Mouse (Mus musculus): ENCODE measurements at regions not wholly inside any gene's neighbourhood (a gene's known extent, or its start where the extent isn't known, plus 50 kb on each side); places are given as distances from the start of the nearest gene placed in this dataset.
A peak's percentile ranks its signal among the peaks of the same experiment; 100 is the strongest.

GRCm38 (mm10) chr13:63693636-63694035 lies 120.2 kb upstream of the Ptch1 start:
- H3K4me1 ChIP-seq (ENCODE audit: control insufficient read depth, insufficient read depth, low read length): no peaks in the 10 kb centered on the region; the same call in 1 of the 2 replicates
- no peak overlapping the region for H3K4me3 ChIP-seq (replicated peaks; ENCODE audit: extremely low read depth, low read depth, low read length)
- TF ChIP-seq POLR2A (IDR thresholded peaks at IDR 0.05; ENCODE audit: borderline replicate concordance, extremely low read depth, low read depth, low read length) (no peak), CTCF (IDR thresholded peaks at IDR 0.05; ENCODE audit: insufficient read depth, low read length) (no peak)
- no peak for DNase-seq
- WGBS: 80% methylated on average over 5 of the region's 5 CpGs

DNA sequence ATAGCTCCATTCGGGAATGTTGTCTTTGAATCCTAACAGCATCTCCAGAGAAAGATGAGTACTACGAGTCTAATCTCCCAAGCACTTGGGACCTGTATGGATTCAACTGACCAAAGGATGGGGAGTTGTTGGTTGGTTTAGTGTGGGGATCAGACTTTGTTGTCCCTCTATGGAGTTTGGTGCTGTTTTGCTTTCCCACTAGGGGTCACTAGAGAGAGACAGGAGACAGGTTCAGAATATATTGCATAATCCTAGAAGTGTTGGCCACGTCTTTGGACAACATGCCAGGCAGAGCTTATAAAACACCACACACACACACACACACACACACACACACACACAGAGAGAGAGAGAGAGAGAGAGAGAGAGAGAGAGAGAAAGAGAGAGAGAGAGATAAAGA lies 118.6 kb upstream of the Ercc6l2 start:
- no peak for TF ChIP-seq CTCF (IDR thresholded peaks at IDR 0.05; ENCODE audit: insufficient read depth, low read length)
- TF ChIP-seq POLR2A (IDR thresholded peaks at IDR 0.05; ENCODE audit: borderline replicate concordance, extremely low read depth, low read depth, low read length): no peak
- no peaks in the 10 kb centered on the region for H3K4me1 ChIP-seq (ENCODE audit: control insufficient read depth, insufficient read depth, low read length)
- 44% methylated on average over 3 of the region's 3 CpGs for WGBS
- H3K4me3 ChIP-seq (replicated peaks; ENCODE audit: extremely low read depth, low read depth, low read length): no peak overlapping the region
- no peak for DNase-seq

- no peak overlapping the region for H3K4me3 ChIP-seq (replicated peaks; ENCODE audit: extremely low read depth, low read depth, low read length)
- TF ChIP-seq CTCF (IDR thresholded peaks at IDR 0.05; ENCODE audit: insufficient read depth, low read length): no peak
- TF ChIP-seq POLR2A (IDR thresholded peaks at IDR 0.05; ENCODE audit: borderline replicate concordance, extremely low read depth, low read depth, low read length): no peak
- no peak for DNase-seq
- no peaks in the 10 kb centered on the region for H3K4me1 ChIP-seq (ENCODE audit: control insufficient read depth, insufficient read depth, low read length)
- 43% methylated on average over 2 of the region's 2 CpGs for WGBS
Observed at GRCm38 (mm10) chr13:63699624-63700023, 115.4 kb upstream of the Ercc6l2 start.

DNA sequence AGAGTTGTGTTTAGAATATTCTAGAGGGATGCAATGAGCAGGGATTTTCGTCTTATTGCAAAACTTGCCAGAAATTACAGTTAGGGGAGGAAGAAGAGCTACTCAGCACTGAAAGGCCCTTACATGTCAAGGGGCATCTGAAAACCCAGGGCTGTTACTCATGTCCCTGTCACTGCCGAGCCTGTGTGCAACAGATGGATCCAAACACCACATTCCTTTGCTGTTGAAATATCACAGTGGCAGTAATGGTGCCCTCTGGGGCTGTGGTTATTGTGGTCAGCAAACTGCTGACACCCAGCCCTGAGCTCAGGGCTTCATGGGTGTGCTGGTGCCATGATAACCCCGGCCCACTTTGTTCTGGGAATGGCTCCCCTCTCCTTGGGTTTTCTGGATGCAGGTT lies 114.3 kb upstream of the Ercc6l2 start:
- 52% methylated on average over 3 of the region's 3 CpGs for WGBS
- no peak for DNase-seq
- TF ChIP-seq CTCF (IDR thresholded peaks at IDR 0.05; ENCODE audit: insufficient read depth, low read length): no peak
- TF ChIP-seq POLR2A (IDR thresholded peaks at IDR 0.05; ENCODE audit: borderline replicate concordance, extremely low read depth, low read depth, low read length): no peak
- Histone ChIP-seq H3K4me1 (ENCODE audit: control insufficient read depth, insufficient read depth, low read length) (no peaks in the 10 kb centered on the region), H3K4me3 (replicated peaks; ENCODE audit: extremely low read depth, low read depth, low read length) (no peak overlapping the region)

DNA sequence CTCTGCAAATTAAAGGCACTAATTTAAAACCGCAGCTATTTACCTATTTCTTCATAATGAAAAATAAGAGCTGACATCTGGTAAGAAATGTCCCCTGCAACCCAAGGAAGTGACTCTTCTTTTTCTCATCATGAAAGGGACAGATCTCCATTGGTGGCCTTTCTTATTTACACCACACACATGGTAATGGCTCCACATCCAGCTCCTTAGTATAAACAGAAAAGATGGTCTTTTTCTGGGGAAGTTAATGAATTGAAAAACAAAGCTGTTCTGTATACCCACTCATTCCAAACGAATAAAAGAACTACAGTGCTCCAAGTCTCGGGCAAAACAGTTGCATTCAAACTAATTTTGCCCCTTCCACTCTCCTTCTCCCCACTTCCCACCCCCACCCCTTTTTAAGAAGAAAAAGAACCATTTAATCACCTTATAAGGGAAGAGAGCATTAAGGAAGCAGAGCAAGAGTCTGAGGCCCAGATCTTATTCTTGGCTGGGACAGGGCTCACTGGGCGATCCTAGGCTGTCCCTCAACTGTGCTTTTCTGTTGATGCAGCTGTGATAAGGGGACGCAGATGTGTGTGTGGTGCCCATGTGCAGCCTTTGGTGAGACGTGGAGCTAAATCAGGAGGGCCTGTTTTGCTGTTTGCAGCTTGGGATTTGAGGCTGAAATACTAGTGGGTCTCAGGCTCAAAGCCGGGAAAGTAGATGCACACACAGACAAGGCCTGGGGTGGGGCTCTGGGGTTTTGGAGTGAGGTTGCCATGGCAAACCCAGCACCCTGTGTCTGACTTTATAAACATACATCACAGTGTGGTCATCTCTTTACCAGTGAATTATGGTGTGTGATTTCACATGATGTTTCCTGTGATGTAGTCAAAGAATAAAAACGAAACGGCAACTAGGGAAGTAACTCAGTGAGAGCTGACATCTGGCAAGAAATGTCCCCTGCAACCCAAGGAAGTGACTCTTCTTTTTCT lies 113.6 kb upstream of the Ercc6l2 start:
- 43% methylated on average over 9 of the region's 9 CpGs for WGBS
- H3K4me1 ChIP-seq (ENCODE audit: control insufficient read depth, insufficient read depth, low read length): no peaks in the 10 kb centered on the region
- TF ChIP-seq POLR2A (IDR thresholded peaks at IDR 0.05; ENCODE audit: borderline replicate concordance, extremely low read depth, low read depth, low read length) (no peak), CTCF (IDR thresholded peaks at IDR 0.05; ENCODE audit: insufficient read depth, low read length) (no peak)

DNA sequence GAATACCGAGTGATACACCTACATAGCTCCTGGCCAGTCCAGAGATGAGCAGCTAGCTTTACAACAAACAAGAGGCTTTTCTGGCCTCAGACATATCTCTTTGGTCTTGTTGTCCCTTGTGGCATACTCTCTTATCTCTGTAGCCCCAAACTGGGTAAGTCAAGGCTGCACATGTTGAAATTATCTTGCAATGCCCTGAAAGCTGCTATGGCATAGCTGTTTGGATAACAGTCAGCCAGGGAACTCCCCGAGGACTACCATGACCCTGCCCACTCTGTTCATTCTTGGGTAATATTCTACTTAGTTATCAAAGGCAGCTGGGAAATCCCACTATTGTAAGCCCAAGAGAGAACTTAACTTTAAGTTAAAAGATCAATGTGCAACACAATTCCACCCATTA lies 106.5 kb upstream of the Ercc6l2 start:
- WGBS: 85% methylated on average over 2 of the region's 2 CpGs
- TF ChIP-seq POLR2A (IDR thresholded peaks at IDR 0.05; ENCODE audit: borderline replicate concordance, extremely low read depth, low read depth, low read length) (no peak), CTCF (IDR thresholded peaks at IDR 0.05; ENCODE audit: insufficient read depth, low read length) (no peak)
- H3K4me1 ChIP-seq (ENCODE audit: control insufficient read depth, insufficient read depth, low read length): no peaks in the 10 kb centered on the region
- DNase-seq: no peak
- no peak overlapping the region for H3K4me3 ChIP-seq (replicated peaks; ENCODE audit: extremely low read depth, low read depth, low read length)

More for the DNA sequence above, 113.6 kb upstream of the Ercc6l2 start:
- no peak for DNase-seq
- H3K4me3 ChIP-seq (replicated peaks; ENCODE audit: extremely low read depth, low read depth, low read length): no peak overlapping the region

GRCm38 (mm10) chr13:63713137-63713536 lies 101.9 kb upstream of the Ercc6l2 start:
- peaks cover 7% of the 10 kb centered on the region; the same call in 1 of the 2 replicates for H3K4me1 ChIP-seq (ENCODE audit: control insufficient read depth, insufficient read depth, low read length)
- TF ChIP-seq CTCF (IDR thresholded peaks at IDR 0.05; ENCODE audit: insufficient read depth, low read length) (0 out of 2 replicates have a peak, but pooled peaks have one; percentile 5), POLR2A (IDR thresholded peaks at IDR 0.05; ENCODE audit: borderline replicate concordance, extremely low read depth, low read depth, low read length) (no peak)
- H3K4me3 ChIP-seq (replicated peaks; ENCODE audit: extremely low read depth, low read depth, low read length): no peak overlapping the region
- 93% methylated on average over 3 of the region's 3 CpGs for WGBS
- DNase-seq: no peak

GRCm38 (mm10) chr13:63716498-63716897 lies 98.5 kb upstream of the Ercc6l2 start:
- peaks cover 18% of the 10 kb centered on the region; the same call in 1 of the 2 replicates for H3K4me1 ChIP-seq (ENCODE audit: control insufficient read depth, insufficient read depth, low read length)
- H3K4me3 ChIP-seq (replicated peaks; ENCODE audit: extremely low read depth, low read depth, low read length): no peak overlapping the region
- TF ChIP-seq POLR2A (IDR thresholded peaks at IDR 0.05; ENCODE audit: borderline replicate concordance, extremely low read depth, low read depth, low read length) (no peak), CTCF (IDR thresholded peaks at IDR 0.05; ENCODE audit: insufficient read depth, low read length) (no peak)
- DNase-seq: no peak
- 72% methylated on average over 1 of the region's 1 CpGs for WGBS

DNA sequence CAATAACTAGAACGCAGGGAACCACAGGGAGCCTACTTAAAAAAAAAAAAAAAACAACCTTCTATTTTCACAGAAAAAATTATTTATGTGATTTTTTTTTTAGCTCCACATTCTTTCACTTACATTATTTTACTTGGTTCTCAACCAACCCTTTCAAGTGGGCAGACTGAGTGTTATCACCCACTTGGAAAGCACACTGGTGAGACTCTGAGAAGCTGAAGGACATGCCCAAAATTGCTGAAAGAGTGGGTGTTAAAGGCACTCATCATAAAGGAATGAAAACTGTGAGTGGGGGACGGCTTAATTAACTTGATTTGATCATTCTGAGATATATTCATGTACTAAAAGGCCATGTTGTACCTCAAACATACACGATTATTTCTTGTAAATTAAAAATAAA lies 97.8 kb upstream of the Ercc6l2 start:
- WGBS: 45% methylated on average over 3 of the region's 3 CpGs
- H3K4me1 ChIP-seq (ENCODE audit: control insufficient read depth, insufficient read depth, low read length): peaks cover 18% of the 10 kb centered on the region; the same call in 1 of the 2 replicates
- DNase-seq: no peak
- no peak overlapping the region for H3K4me3 ChIP-seq (replicated peaks; ENCODE audit: extremely low read depth, low read depth, low read length)
- TF ChIP-seq CTCF (IDR thresholded peaks at IDR 0.05; ENCODE audit: insufficient read depth, low read length) (no peak), POLR2A (IDR thresholded peaks at IDR 0.05; ENCODE audit: borderline replicate concordance, extremely low read depth, low read depth, low read length) (no peak)

DNA sequence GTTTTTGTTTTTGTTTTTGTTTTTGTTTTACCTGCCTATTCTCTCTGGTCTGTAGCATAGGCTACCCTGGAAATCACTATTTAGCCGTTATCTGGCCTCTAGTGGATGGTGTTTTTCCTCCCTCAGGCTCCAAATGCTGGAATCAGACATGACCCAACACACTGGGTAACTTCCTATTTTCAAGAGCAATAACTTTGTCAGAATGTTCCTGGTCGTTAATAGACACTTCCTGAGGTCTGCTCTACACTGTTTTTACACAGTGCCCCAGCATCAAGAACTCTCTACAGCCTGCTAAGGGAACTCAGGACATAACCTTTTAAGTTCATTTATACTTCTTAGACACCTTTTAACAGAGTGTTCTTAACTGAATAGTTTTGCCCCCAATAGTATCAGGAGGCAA lies 96.3 kb upstream of the Ercc6l2 start:
- no peak for TF ChIP-seq CTCF (IDR thresholded peaks at IDR 0.05; ENCODE audit: insufficient read depth, low read length)
- TF ChIP-seq POLR2A (IDR thresholded peaks at IDR 0.05; ENCODE audit: borderline replicate concordance, extremely low read depth, low read depth, low read length): no peak
- Histone ChIP-seq H3K4me1 (ENCODE audit: control insufficient read depth, insufficient read depth, low read length) (peaks cover 18% of the 10 kb centered on the region; the same call in 1 of the 2 replicates), H3K4me3 (replicated peaks; ENCODE audit: extremely low read depth, low read depth, low read length) (no peak overlapping the region)
- no peak for DNase-seq
- WGBS: 26% methylated on average over 2 of the region's 2 CpGs

All from lung, adult 2 months (tissue).